Mouse (Mus musculus): ENCODE measurements around the gene Zfp94. TPM values are rescaled to one million over a fixed set of nuclear protein-coding genes. Genes with fewer than 3 reads are reported as not detected.
"Not testable (repeated sequence)": the region's sequence is repeated elsewhere in the genome, so short reads cannot be mapped to it uniquely, and the experiment has no call there.

Gene Zfp94
- polyA plus RNA-seq, 1 experiment from 2014 or later = 2.2 TPM

DNA sequence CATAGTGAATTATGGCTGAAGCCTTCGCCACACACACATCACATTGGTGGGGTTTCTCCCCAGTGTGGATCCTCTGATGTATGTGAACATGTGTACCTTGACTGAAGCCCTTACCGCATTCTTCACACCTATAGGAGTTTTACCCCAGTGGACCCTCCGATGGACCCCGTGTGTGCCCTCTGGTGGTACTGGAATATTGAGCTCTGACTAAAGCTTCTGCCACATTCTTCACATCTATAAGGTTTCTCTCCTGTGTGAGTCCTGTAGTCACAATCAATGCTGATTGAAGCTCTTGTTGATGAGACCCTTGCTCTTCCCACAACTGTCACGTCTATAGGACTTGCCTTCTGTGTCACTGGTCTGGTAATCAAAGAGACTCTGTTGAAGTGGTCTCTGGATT, 28.8 kb downstream of the Zfp94 start:
- WGBS (ENCODE audit: insufficient replicate concordance) = 82% methylated on average over 5 of the region's 5 CpGs
- DNase-seq (no peak), ATAC-seq (no peak)
- Histone ChIP-seq H3K4me3 (ENCODE audit: low read depth, low read length) (no peak overlapping the region), H3K27ac (ENCODE audit: low read depth) (no peak overlapping the region), H3K9ac (replicated peaks) (no peak overlapping the region), H3K4me1 (ENCODE audit: insufficient read depth) (no peaks in the 10 kb centered on the region), H3K9me3 (ENCODE audit: low read length) (no peaks in the 10 kb centered on the region; the same call in 1 of the 2 replicates), H3K4me2 (ENCODE audit: low read depth, low read length) (no peak overlapping the region), H3K27me3 (ENCODE audit: insufficient read depth, low read length) (no peaks in the 10 kb centered on the region), H3K36me3 (replicated peaks; ENCODE audit: insufficient read depth, low read length) (0 out of 2 replicates have a peak, but pooled peaks cover 2% of the 10 kb centered on the region)
- TF ChIP-seq CTCF (IDR thresholded peaks at IDR 0.05; ENCODE audit: low read depth) (no peak), EP300 (IDR thresholded peaks at IDR 0.05; ENCODE audit: low read depth) (no peak)

DNA sequence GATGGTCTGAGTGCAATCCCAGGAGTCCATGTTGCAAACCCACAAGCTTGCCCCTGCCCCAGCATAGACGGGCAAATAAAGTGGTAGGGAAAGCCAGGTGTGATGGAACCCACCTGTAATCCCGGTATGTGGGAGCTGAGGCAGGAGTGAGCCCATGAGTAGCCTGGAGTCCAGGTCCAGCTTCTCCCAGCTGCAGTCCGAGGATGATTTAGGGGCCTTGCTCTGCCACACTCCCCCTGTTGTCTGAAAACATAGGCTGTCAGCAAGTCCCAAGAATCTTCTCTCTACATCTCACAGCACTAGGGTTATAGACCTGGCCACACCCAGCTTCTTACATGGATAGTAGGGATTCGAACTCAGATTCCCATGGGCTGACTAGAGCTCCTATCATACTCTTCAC, 29.6 kb downstream of the Zfp94 start:
- no peak for ATAC-seq
- Histone ChIP-seq H3K4me2 (ENCODE audit: low read depth, low read length) (no peak overlapping the region), H3K9ac (replicated peaks) (no peak overlapping the region), H3K27me3 (ENCODE audit: insufficient read depth, low read length) (no peaks in the 10 kb centered on the region), H3K9me3 (ENCODE audit: low read length) (no peaks in the 10 kb centered on the region; the same call in 1 of the 2 replicates), H3K4me1 (ENCODE audit: insufficient read depth) (no peaks in the 10 kb centered on the region), H3K36me3 (replicated peaks; ENCODE audit: insufficient read depth, low read length) (0 out of 2 replicates have a peak, but pooled peaks cover 2% of the 10 kb centered on the region), H3K4me3 (ENCODE audit: low read depth, low read length) (no peak overlapping the region), H3K27ac (ENCODE audit: low read depth) (no peak overlapping the region)
- TF ChIP-seq EP300 (IDR thresholded peaks at IDR 0.05; ENCODE audit: low read depth) (no peak), CTCF (IDR thresholded peaks at IDR 0.05; ENCODE audit: low read depth) (no peak)
- no peak for DNase-seq
- 67% methylated on average over 4 of the region's 4 CpGs for WGBS (ENCODE audit: insufficient replicate concordance)

DNA sequence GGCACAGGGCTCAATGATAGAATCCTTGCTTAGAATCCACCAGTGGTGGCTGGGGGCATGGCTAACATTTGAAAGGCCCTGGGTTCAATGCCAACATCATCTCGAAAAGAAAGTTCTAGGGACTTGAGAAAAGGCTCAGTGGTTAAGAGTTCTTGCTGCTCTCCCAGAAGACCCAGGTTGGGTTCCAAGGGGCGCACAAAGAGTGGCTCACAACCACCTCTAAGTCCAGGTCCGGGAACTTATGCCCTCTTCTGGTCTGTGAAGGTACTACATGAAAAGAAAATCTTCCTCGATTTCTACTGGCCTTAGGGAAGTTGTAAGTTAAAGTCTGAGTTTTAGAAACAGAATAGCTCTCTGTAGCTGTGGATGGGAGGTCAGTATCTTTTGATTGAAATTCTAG, 30.4 kb downstream of the Zfp94 start:
- Histone ChIP-seq H3K36me3 (replicated peaks; ENCODE audit: insufficient read depth, low read length) (no peaks in the 10 kb centered on the region), H3K4me1 (ENCODE audit: insufficient read depth) (no peaks in the 10 kb centered on the region), H3K27me3 (ENCODE audit: insufficient read depth, low read length) (no peaks in the 10 kb centered on the region), H3K9ac (replicated peaks) (no peak overlapping the region), H3K4me3 (ENCODE audit: low read depth, low read length) (no peak overlapping the region), H3K27ac (ENCODE audit: low read depth) (no peak overlapping the region), H3K9me3 (ENCODE audit: low read length) (no peaks in the 10 kb centered on the region; the same call in 1 of the 2 replicates), H3K4me2 (ENCODE audit: low read depth, low read length) (no peak overlapping the region)
- DNase-seq (no peak), ATAC-seq (no peak)
- TF ChIP-seq EP300 (IDR thresholded peaks at IDR 0.05; ENCODE audit: low read depth) = no peak
- TF ChIP-seq CTCF (IDR thresholded peaks at IDR 0.05; ENCODE audit: low read depth) = peak; percentile 51
- WGBS (ENCODE audit: insufficient replicate concordance) = 47% methylated on average over 4 of the region's 4 CpGs

DNA sequence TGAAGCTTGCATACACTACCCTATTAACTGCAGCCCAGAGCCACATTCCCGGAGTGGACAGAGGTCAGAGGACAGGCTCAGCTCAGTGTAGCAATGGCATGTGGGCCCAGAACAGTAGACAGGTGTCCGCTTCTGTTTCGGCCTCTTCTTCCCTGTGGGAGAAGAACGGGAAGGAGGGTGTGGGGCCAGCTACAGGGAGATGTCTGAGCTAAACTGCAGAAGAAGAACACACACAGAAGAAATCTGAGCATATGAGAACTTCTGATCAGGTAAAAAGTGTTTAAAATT, 35.7 kb downstream of the Zfp94 start:
- DNase-seq (no peak), ATAC-seq (no peak)
- H3K4me3 ChIP-seq (ENCODE audit: low read depth, low read length) = no peak overlapping the region
- H3K27ac ChIP-seq (ENCODE audit: low read depth) = no peak overlapping the region
- WGBS (ENCODE audit: insufficient replicate concordance) = 62% methylated on average over 4 of the region's 4 CpGs
- H3K4me2 ChIP-seq (ENCODE audit: low read depth, low read length) = no peak overlapping the region
- H3K9me3 ChIP-seq (ENCODE audit: low read length) = no peaks in the 10 kb centered on the region; the same call in 1 of the 2 replicates
- no peaks in the 10 kb centered on the region for H3K36me3 ChIP-seq (replicated peaks; ENCODE audit: insufficient read depth, low read length)
- TF ChIP-seq EP300 (IDR thresholded peaks at IDR 0.05; ENCODE audit: low read depth) = no peak
- TF ChIP-seq CTCF (IDR thresholded peaks at IDR 0.05; ENCODE audit: low read depth) = no peak
- no peak overlapping the region for H3K9ac ChIP-seq (replicated peaks)
- H3K4me1 ChIP-seq (ENCODE audit: insufficient read depth) = no peaks in the 10 kb centered on the region
- no peaks in the 10 kb centered on the region for H3K27me3 ChIP-seq (ENCODE audit: insufficient read depth, low read length)

DNA sequence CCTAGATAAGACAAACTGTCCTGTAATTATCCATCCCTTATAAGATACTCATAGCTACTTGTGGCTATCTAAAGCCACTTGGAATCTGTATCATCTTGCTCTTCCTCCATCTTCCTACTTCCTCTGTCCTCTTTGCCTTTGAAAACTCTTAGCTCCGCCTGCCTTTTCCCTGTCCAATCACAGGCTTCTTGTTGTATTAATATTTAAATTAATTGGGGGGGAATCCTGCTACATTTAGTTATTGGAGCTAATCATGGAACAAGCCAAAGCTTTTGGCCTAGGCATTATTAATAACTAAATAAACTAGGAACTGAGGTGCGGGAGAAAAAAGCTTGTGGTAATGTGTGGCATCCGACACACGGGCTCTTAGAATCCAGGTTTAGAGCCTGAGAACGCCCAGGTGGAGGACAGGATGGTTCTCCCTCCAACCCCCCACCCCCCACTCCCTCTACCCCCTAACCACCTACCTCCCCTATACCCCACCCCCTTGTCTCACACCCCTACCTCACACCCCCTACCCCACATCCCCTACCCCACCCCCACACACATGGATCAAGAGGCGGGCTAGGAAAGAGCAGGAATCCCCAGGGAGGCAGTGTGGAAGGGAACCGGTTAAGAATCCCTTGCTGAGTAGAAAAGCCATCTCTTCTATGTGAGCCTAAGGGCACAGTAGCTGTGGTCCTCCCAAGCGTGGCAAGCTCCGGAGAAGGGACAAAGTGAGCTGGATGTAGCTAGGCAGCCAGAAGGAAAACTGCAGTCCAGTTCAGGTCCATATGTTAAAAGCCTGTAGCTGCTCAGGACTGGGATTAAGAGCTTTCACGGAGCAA, 36.2 kb downstream of the Zfp94 start:
- TF ChIP-seq EP300 (IDR thresholded peaks at IDR 0.05; ENCODE audit: low read depth) = no peak
- no peak for TF ChIP-seq CTCF (IDR thresholded peaks at IDR 0.05; ENCODE audit: low read depth)
- H3K4me2 ChIP-seq (ENCODE audit: low read depth, low read length) = no peak overlapping the region
- no peaks in the 10 kb centered on the region for H3K4me1 ChIP-seq (ENCODE audit: insufficient read depth)
- ATAC-seq (no peak), DNase-seq (no peak)
- H3K27me3 ChIP-seq (ENCODE audit: insufficient read depth, low read length) = no peaks in the 10 kb centered on the region
- no peaks in the 10 kb centered on the region for H3K36me3 ChIP-seq (replicated peaks; ENCODE audit: insufficient read depth, low read length)
- H3K9me3 ChIP-seq (ENCODE audit: low read length) = no peaks in the 10 kb centered on the region; the same call in 1 of the 2 replicates
- no peak overlapping the region for H3K27ac ChIP-seq (ENCODE audit: low read depth)
- H3K4me3 ChIP-seq (ENCODE audit: low read depth, low read length) = no peak overlapping the region
- WGBS (ENCODE audit: insufficient replicate concordance) = 54% methylated on average over 10 of the region's 10 CpGs
- no peak overlapping the region for H3K9ac ChIP-seq (replicated peaks)

DNA sequence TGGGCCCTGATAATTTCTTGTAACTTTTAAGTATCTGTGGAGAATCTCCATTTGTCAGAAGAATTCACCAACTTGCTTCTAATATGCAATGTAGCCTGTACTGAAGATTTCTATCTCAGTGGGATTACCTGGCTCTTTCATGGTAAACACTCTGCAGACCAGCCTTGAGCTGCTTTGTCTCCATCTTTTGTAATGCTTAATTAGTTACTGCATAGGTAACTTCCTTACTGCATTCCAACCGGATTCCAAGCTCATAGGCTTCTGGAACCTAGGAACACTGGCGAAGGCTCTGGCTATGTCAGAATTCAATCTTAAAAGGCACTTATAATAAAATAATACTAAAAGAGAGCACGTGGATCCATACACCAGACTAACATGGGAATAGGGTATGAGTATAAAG, 37.7 kb downstream of the Zfp94 start:
- H3K9me3 ChIP-seq (ENCODE audit: low read length); ATAC-seq; H3K9ac ChIP-seq (replicated peaks); H3K27ac ChIP-seq (ENCODE audit: low read depth); H3K36me3 ChIP-seq (replicated peaks; ENCODE audit: insufficient read depth, low read length); H3K4me2 ChIP-seq (ENCODE audit: low read depth, low read length); DNase-seq; H3K4me3 ChIP-seq (ENCODE audit: low read depth, low read length); H3K27me3 ChIP-seq (ENCODE audit: insufficient read depth, low read length); H3K4me1 ChIP-seq (ENCODE audit: insufficient read depth): not testable (repeated sequence)
- 78% methylated on average over 3 of the region's 3 CpGs for WGBS (ENCODE audit: insufficient replicate concordance)

Data from liver, postnatal 0 days (tissue).